Mouse (Mus musculus): ENCODE measurements around the gene Pxn. TPM values are rescaled to one million over a fixed set of nuclear protein-coding genes. Genes with fewer than 3 reads are reported as not detected.

Gene Pxn
- 46.8 TPM for polyA plus RNA-seq (2012; fragmentation: generic; extraction: Trizol)
- long read RNA-seq, experiment 1, transcript Pxn-201 (11 exons, 3,706 nt): major isoform, 8 of 21 reads
- long read RNA-seq, experiment 1, partial matches to known transcripts: 0 of 21 reads
- long read RNA-seq, experiment 1, other reads (novel, unspliced or antisense): 9 of 21 reads
- long read RNA-seq, experiment 2, transcript Pxn-202 (12 exons, 2,667 nt): minor isoform, 92 of 271 reads
- long read RNA-seq, experiment 2, transcript Pxn-201 (11 exons, 3,706 nt): major isoform, 135 of 271 reads
- long read RNA-seq, experiment 2, partial matches to known transcripts: 23 of 271 reads
- long read RNA-seq, experiment 2, other reads (novel, unspliced or antisense): 21 of 271 reads

DNA sequence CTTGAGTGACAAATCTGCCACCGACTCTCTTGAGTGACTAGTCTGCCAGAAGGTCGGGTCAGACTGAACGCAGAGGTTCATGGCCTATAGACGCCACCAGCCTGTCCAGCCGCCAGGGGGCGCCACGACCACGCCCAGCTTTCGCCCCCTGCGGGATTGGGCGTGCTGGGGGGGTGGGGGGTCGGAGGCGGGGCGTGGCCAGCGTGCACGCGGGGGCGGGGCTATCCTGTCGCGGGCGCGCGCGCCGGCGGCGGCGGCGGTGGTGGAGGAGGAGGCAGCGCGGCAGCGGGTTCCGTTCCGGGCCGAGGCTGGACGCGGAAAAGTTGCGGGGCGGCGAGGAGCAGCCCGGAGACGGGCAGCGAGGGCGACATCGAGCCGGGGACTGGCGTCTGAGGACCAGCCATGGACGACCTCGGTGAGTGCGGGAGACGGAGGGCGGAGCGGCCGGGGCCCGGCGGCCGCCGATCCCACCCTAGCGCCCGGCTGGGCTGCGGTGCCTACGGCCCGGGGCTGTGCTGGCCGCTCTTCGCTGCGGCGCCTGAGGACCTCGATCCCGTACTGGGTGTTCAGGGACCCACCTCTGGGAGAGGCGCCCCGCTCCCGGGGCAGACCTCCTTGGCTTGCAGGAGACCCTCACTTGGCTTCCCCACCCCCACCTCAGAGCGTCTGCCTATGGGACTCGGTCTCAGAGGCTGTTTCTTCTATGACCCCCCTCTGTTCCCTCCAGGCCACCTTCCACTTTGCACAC, at the start of gene Pxn:
Gene Pxn (plus strand): TSS at position 223 of the 748 bp plus-strand sequence.
- peaks cover 46% of the 10 kb centered on the region for H3K79me3 ChIP-seq (ENCODE audit: low read depth)
- peaks cover 51% of the 10 kb centered on the region for H3K79me2 ChIP-seq (ENCODE audit: control insufficient read depth, insufficient read depth)
- peak within 1 kb of the TSS; percentile 78 for H3K4me3 ChIP-seq (ENCODE audit: insufficient read depth, poor library complexity, severe bottlenecking)
- no peaks in the 10 kb centered on the region for H3K36me3 ChIP-seq (ENCODE audit: control insufficient read depth, insufficient read depth)
- TF ChIP-seq FOSL1 (IDR thresholded peaks at IDR 0.05; ENCODE audit: insufficient read depth, low read length, poor library complexity, severe bottlenecking) (no peak), CTCF (IDR thresholded peaks at IDR 0.05; ENCODE audit: control insufficient read depth, insufficient read depth, insufficient read length) (peak; percentile 99)
- no peaks in the 10 kb centered on the region for H3K27me3 ChIP-seq (ENCODE audit: control insufficient read depth, insufficient read depth, insufficient read length)
- H3ac ChIP-seq (ENCODE audit: control insufficient read depth, insufficient read length, low read depth): peak within 1 kb of the TSS; percentile 87

- TF ChIP-seq MYOD1 (IDR thresholded peaks at IDR 0.05; ENCODE audit: control insufficient read depth, insufficient read length, low read depth) (no peak), USF1 (IDR thresholded peaks at IDR 0.05; ENCODE audit: low read depth) (peak; percentile 50)
- H3ac ChIP-seq (ENCODE audit: control insufficient read depth, insufficient read length, low read depth): no peak overlapping the region
- H3K4me3 ChIP-seq (ENCODE audit: insufficient read depth, poor library complexity, severe bottlenecking): no peak overlapping the region
- H3K36me3 ChIP-seq (ENCODE audit: control insufficient read depth, insufficient read depth): no peaks in the 10 kb centered on the region
- H3K79me2 ChIP-seq (ENCODE audit: control insufficient read depth, insufficient read depth): no peaks in the 10 kb centered on the region
- peaks cover 14% of the 10 kb centered on the region for H3K27me3 ChIP-seq (ENCODE audit: control insufficient read depth, insufficient read depth, insufficient read length)
- H3K79me3 ChIP-seq (ENCODE audit: low read depth): no peaks in the 10 kb centered on the region
Observed at GRCm38 (mm10) chr5:115458918-115459317, 47.6 kb upstream of the Pxn start.

GRCm38 (mm10) chr5:115464408-115465115, 41.9 kb upstream of the Pxn start:
- Histone ChIP-seq H3K27me3 (ENCODE audit: control insufficient read depth, insufficient read depth, insufficient read length) (peaks cover 6% of the 10 kb centered on the region), H3K79me2 (ENCODE audit: control insufficient read depth, insufficient read depth) (no peaks in the 10 kb centered on the region), H3K79me3 (ENCODE audit: low read depth) (no peaks in the 10 kb centered on the region), H3ac (ENCODE audit: control insufficient read depth, insufficient read length, low read depth) (no peak overlapping the region), H3K36me3 (ENCODE audit: control insufficient read depth, insufficient read depth) (no peaks in the 10 kb centered on the region), H3K4me3 (ENCODE audit: insufficient read depth, poor library complexity, severe bottlenecking) (no peak overlapping the region)
- no peak for TF ChIP-seq MYOG (IDR thresholded peaks at IDR 0.05; ENCODE audit: control insufficient read depth, extremely low read depth, insufficient read length)
- TF ChIP-seq MYOD1 (IDR thresholded peaks at IDR 0.05; ENCODE audit: control insufficient read depth, insufficient read length, low read depth): no peak
- TF ChIP-seq MAX (IDR thresholded peaks at IDR 0.05): no peak
- no peak for TF ChIP-seq CTCF (IDR thresholded peaks at IDR 0.05; ENCODE audit: control insufficient read depth, insufficient read depth, insufficient read length)
- no peak for TF ChIP-seq CEBPB (IDR thresholded peaks at IDR 0.05; ENCODE audit: low read depth)
- no peak for TF ChIP-seq USF1 (IDR thresholded peaks at IDR 0.05; ENCODE audit: low read depth)
- no peak for TF ChIP-seq FOSL1 (IDR thresholded peaks at IDR 0.05; ENCODE audit: insufficient read depth, low read length, poor library complexity, severe bottlenecking)

DNA sequence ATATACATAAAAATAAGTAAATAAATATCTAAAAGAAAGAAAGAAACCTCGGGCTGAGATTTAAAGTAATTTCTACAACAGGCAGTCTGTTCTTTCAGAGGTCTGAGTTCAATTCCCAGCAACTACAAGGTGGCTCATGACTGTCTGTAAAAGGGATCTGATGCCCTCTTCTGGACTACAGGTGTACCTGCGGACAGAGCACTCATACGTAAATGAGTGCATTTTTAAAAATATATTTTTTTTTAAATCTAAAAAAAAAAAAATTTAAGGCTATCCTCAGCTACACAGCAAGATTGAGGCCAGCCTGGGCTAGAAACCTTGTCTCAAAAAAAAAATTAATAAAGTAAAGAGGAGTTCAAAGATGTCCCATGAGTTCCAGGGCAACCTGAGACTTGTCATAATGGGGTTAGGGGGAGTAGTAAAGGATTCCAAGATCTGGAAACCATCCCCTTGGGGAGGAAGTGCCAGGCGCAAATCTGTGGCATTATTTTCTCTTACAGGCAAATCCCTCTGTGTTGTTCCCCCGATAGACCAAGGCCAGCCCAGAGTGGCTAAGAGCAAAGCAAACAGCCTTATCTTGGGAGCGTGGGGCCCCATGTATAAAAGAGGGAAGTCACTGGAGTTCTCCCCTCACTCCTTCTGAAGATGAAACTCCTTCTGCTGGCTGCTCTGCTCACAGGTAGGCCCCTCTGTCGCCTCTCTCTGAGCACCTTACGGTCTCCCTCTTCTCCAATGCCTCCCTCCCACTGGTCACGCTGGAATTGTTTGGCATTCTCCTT, 40.6 kb upstream of the Pxn start, which contains the start of gene Pla2g1b:
Gene Pla2g1b (plus strand): TSS at position 621 of the 779 bp plus-strand sequence.
- H3ac ChIP-seq (ENCODE audit: control insufficient read depth, insufficient read length, low read depth): no peak within 1 kb of the TSS
- no peaks in the 10 kb centered on the region for H3K79me3 ChIP-seq (ENCODE audit: low read depth)
- no peaks in the 10 kb centered on the region for H3K36me3 ChIP-seq (ENCODE audit: control insufficient read depth, insufficient read depth)
- no peaks in the 10 kb centered on the region for H3K27me3 ChIP-seq (ENCODE audit: control insufficient read depth, insufficient read depth, insufficient read length)
- no peak within 1 kb of the TSS for H3K4me3 ChIP-seq (ENCODE audit: insufficient read depth, poor library complexity, severe bottlenecking)
- no peaks in the 10 kb centered on the region for H3K79me2 ChIP-seq (ENCODE audit: control insufficient read depth, insufficient read depth)
- no peak for TF ChIP-seq FOSL1 (IDR thresholded peaks at IDR 0.05; ENCODE audit: insufficient read depth, low read length, poor library complexity, severe bottlenecking)
- no peak for TF ChIP-seq USF1 (IDR thresholded peaks at IDR 0.05; ENCODE audit: low read depth)
- TF ChIP-seq MYOG (IDR thresholded peaks at IDR 0.05; ENCODE audit: control insufficient read depth, extremely low read depth, insufficient read length): no peak

DNA sequence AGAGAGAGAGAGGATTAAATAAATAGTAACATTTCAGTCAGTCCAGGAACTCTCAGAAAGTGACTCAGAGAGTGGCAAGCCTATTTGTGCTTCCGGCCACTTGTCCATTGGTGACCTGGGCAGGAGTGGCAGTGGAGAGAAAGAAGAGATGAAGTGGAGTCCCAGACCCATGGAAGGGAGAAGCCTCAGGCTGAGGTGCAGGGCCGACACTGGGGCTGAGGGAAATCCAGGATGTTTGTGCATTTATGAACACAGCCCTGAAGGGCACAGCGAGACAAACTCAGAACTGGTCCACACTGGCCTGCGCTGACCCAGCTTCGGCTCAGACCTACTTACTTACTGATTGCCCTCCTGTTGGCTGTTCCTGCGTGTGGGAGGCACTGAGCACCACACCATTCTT, 36.7 kb upstream of the Pxn start:
- H3K79me3 ChIP-seq (ENCODE audit: low read depth): no peaks in the 10 kb centered on the region
- H3K79me2 ChIP-seq (ENCODE audit: control insufficient read depth, insufficient read depth): no peaks in the 10 kb centered on the region
- TF ChIP-seq MAX (IDR thresholded peaks at IDR 0.05) (no peak), MYOG (IDR thresholded peaks at IDR 0.05; ENCODE audit: control insufficient read depth, extremely low read depth, insufficient read length) (no peak), FOSL1 (IDR thresholded peaks at IDR 0.05; ENCODE audit: insufficient read depth, low read length, poor library complexity, severe bottlenecking) (no peak), MYOD1 (IDR thresholded peaks at IDR 0.05; ENCODE audit: control insufficient read depth, insufficient read length, low read depth) (no peak), USF1 (IDR thresholded peaks at IDR 0.05; ENCODE audit: low read depth) (no peak), CEBPB (IDR thresholded peaks at IDR 0.05; ENCODE audit: low read depth) (no peak), CTCF (IDR thresholded peaks at IDR 0.05; ENCODE audit: control insufficient read depth, insufficient read depth, insufficient read length) (no peak)
- H3K27me3 ChIP-seq (ENCODE audit: control insufficient read depth, insufficient read depth, insufficient read length): no peaks in the 10 kb centered on the region
- H3K4me3 ChIP-seq (ENCODE audit: insufficient read depth, poor library complexity, severe bottlenecking): no peak overlapping the region
- no peaks in the 10 kb centered on the region for H3K36me3 ChIP-seq (ENCODE audit: control insufficient read depth, insufficient read depth)
- no peak overlapping the region for H3ac ChIP-seq (ENCODE audit: control insufficient read depth, insufficient read length, low read depth)
